Mouse (Mus musculus) forebrain, embryonic 10.5 days (tissue): ENCODE measurements around the gene Hfe2. TPM values are rescaled to one million over a fixed set of nuclear protein-coding genes. Genes with fewer than 3 reads are reported as not detected.
A peak's percentile ranks its signal among the peaks of the same experiment; 100 is the strongest.

ENCODE experiments used
- DNase-seq: peaks from one replicate; pipeline ENCODE4 v3.0.0-alpha.2; 2017; ENCODE audit warnings: low spot score; ENCODE audit errors: extremely low spot score
- H3K27ac ChIP-seq: fragments of 300-500 bp; sonication (generic); 2 replicates; pipeline ENCODE4 v1.5.1; 2016; ENCODE audit warnings: mild to moderate bottlenecking
- H3K27me3 ChIP-seq: fragments of 300-500 bp; sonication (generic); 2 replicates; pipeline ENCODE4 v1.6.1; 2016; ENCODE audit warnings: mild to moderate bottlenecking; ENCODE audit not compliant: poor library complexity, severe bottlenecking
- H3K36me3 ChIP-seq: fragments of 300-500 bp; sonication (generic); replicated peaks from 2 replicates; pipeline ENCODE4 v1.6.1; 2016; ENCODE audit warnings: mild to moderate bottlenecking, moderate library complexity
- H3K4me1 ChIP-seq: fragments of 300-500 bp; sonication (generic); 2 replicates; pipeline ENCODE4 v1.6.1; 2016
- H3K4me3 ChIP-seq: fragments of 300-500 bp; sonication (generic); 2 replicates; pipeline ENCODE4 v1.5.1; 2016; ENCODE audit warnings: mild to moderate bottlenecking, moderate library complexity
- H3K9me3 ChIP-seq: fragments of 300-500 bp; sonication (generic); 2 replicates; pipeline ENCODE4 v1.6.1; 2016; ENCODE audit warnings: mild to moderate bottlenecking, moderate library complexity
- WGBS: fragments of 180-500 bp; shearing (Covaris S2); methylation state at CpG from one replicate; pipeline ENCODE4 v1.1.7; 2016; 5-methylcytosine and 5-hydroxymethylcytosine counted together
- polyA plus RNA-seq: library from polyadenylated mRNA; unstranded; fragments of >200 nt; fragmentation: Nextera tagmentation; extraction: Ambion mirVana; gene quantifications from 2 replicates; pipeline ENCODE4 v1.2.1, GENCODE M21; 2016

Gene Hfe2
- polyA plus RNA-seq, 1 experiment from 2014 or later: 1.8 TPM

DNA sequence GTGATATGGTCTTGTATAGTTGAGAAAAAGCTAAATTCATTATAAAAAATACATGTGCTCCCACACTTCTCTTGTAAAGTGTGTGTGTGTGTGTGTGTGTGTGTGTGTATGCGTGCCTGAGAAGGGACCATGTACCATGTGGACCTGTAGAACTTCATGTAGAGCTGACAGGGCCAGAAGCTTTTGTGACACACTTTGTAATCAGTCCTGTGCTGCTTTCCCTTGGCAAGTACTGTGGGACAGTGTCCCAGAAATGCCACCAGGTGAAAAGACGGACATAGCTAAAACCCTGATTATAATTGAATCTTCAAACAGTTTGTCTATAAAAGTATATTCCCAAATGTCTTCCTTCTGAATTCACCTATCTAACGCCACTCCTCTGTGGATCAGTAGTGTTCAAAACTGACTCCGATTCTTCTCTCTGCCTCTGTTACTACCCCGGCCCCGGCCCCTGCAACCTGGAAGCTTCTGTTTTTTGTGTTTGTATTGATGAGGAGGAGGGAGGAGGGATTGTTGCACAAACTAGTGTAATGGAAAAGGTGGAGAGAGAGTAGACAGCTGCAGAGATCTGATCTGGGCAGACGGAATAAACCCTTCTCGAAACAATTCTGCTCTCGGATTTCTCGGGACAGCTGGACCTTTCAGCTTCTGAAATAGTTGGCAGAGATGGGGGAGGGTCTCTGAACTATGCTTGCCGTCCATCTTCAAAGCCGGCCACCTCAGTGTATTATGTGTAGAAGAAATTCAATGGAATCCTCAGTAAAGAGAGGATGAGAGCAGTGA is 753 bp upstream of the Hfe2 start:
- Histone ChIP-seq H3K4me1 (peaks cover 25% of the 10 kb centered on the region), H3K36me3 (no peaks in the 10 kb centered on the region), H3K27me3 (peaks cover 47% of the 10 kb centered on the region), H3K9me3 (no peaks in the 10 kb centered on the region), H3K4me3 (no peak overlapping the region), H3K27ac (no peak overlapping the region)
- no peak for DNase-seq
- 81% methylated on average over 12 of the region's 12 CpGs for WGBS

- WGBS: 72% methylated on average over 11 of the region's 11 CpGs
- Histone ChIP-seq H3K4me1 (peaks cover 21% of the 10 kb centered on the region), H3K27me3 (peaks cover 62% of the 10 kb centered on the region), H3K9me3 (no peaks in the 10 kb centered on the region), H3K4me3 (peak overlapping the region; percentile 64; the same call in 1 of the 2 replicates), H3K36me3 (no peaks in the 10 kb centered on the region), H3K27ac (no peak overlapping the region)
- DNase-seq: no peak
Observed at GRCm38 (mm10) chr3:96526013-96526762, 1.2 kb downstream of the Hfe2 start.

DNA sequence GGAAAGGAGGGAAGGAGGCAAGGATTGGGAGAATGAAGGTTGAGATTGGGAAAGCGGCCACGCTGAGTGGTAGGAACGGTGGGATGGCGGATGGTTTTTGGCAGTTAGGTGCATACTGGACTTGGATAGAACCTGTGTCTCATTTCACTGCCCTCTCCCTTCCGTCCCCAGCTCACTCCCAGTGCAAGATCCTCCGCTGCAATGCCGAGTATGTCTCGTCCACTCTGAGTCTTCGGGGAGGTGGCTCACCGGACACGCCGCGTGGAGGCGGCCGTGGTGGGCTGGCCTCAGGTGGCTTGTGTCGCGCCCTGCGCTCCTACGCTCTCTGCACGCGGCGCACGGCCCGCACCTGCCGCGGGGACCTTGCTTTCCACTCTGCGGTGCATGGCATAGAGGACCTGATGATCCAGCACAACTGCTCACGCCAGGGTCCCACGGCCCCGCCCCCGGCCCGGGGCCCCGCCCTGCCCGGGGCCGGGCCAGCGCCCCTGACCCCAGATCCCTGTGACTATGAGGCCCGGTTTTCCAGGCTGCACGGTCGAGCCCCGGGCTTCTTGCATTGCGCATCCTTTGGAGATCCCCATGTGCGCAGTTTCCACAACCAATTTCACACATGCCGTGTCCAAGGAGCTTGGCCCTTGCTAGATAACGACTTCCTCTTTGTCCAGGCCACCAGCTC is 2.0 kb downstream of the Hfe2 start:
- H3K9me3 ChIP-seq: no peaks in the 10 kb centered on the region
- 5% methylated on average over 44 of the region's 44 CpGs for WGBS
- peak overlapping the region; percentile 64 for H3K4me3 ChIP-seq
- H3K27me3 ChIP-seq: peaks cover 62% of the 10 kb centered on the region
- peak; percentile 44 for DNase-seq
- H3K4me1 ChIP-seq: peaks cover 21% of the 10 kb centered on the region
- peak overlapping the region; percentile 72 for H3K27ac ChIP-seq
- H3K36me3 ChIP-seq: no peaks in the 10 kb centered on the region

GRCm38 (mm10) chr3:96528506-96528905 is 3.5 kb downstream of the Hfe2 start:
- H3K36me3 ChIP-seq: no peaks in the 10 kb centered on the region
- no peaks in the 10 kb centered on the region for H3K9me3 ChIP-seq
- H3K27ac ChIP-seq: 0 out of 2 replicates have a peak overlapping the region, but pooled peaks have one; percentile 21
- peaks cover 21% of the 10 kb centered on the region for H3K4me1 ChIP-seq
- no peak for DNase-seq
- H3K4me3 ChIP-seq: peak overlapping the region; percentile 64
- WGBS: 50% methylated on average over 9 of the region's 9 CpGs
- peaks cover 62% of the 10 kb centered on the region for H3K27me3 ChIP-seq

DNA sequence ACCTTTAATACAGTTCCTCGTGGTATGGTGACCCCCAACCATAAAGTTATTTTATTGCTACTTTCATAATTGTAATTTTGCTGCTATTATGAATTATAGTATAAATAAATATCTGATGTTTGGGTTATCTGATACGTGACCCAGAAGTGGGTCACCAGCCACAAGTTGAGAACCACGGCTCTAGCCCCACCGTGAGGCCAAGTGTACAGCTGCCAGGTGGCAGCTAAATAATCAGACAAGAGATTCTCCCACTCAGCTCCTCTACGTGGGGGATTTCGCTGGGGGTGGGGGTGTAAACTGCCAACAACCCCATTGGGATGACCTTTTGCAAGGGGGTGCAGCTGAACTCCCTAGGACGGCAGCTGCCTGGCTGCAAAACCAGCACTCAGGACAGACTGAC is 7.1 kb downstream of the Hfe2 start:
- H3K27me3 ChIP-seq: peaks cover 36% of the 10 kb centered on the region
- H3K27ac ChIP-seq: no peak overlapping the region
- DNase-seq: no peak
- WGBS: 66% methylated on average over 7 of the region's 7 CpGs
- H3K9me3 ChIP-seq: no peaks in the 10 kb centered on the region
- H3K4me3 ChIP-seq: no peak overlapping the region
- H3K36me3 ChIP-seq: no peaks in the 10 kb centered on the region
- peaks cover 15% of the 10 kb centered on the region for H3K4me1 ChIP-seq

DNA sequence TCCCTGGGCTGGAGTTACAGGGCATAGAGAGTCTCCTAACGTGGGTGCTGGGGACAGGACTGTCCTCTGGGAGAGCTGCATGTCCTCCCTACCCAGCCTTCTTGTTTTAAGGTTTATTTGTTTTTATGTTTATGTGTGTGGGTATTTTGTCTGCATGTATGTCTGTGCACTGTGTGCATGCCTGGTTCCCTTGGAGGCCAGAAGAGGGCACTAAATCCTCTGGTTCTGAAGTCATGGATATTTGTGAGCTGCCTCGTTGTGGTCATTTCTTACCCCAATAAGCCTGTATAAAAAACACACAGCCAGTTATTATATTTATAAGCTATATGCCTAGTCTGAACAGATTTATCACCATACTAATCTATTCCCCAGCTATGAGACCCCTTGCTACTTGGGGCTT is 9.3 kb downstream of the Hfe2 start:
- 57% methylated on average over 2 of the region's 2 CpGs for WGBS
- no peak for DNase-seq

DNA sequence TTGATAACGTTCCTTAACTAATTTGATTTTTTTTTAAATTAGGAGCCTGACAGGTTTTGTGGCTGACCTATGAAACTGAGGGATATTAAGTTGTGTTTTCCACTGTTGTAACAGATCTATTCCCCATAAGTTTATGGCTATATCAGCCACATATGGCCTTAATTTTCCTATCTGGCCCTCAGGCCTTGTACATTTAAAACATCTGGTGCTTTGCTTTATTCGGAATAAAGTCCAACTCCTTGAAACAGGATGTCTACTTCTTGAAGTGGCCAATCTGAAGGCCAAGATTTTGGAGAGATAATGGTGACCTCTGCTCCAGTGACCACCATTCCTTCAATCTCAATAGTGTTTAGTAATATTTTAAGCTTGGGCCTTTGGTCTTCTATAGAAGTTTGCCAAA is 14.3 kb downstream of the Hfe2 start:
- Histone ChIP-seq H3K4me1 (peaks cover 21% of the 10 kb centered on the region), H3K4me3 (no peak overlapping the region), H3K36me3 (no peaks in the 10 kb centered on the region), H3K9me3 (no peaks in the 10 kb centered on the region), H3K27ac (no peak overlapping the region), H3K27me3 (peaks cover 20% of the 10 kb centered on the region)
- WGBS: 62% methylated on average over 2 of the region's 2 CpGs
- no peak for DNase-seq

More for the DNA sequence above, 9.3 kb downstream of the Hfe2 start:
- peaks cover 14% of the 10 kb centered on the region for H3K27me3 ChIP-seq
- H3K4me1 ChIP-seq: peaks cover 4% of the 10 kb centered on the region; the same call in 1 of the 2 replicates
- no peaks in the 10 kb centered on the region for H3K36me3 ChIP-seq
- no peak overlapping the region for H3K27ac ChIP-seq
- no peak overlapping the region for H3K4me3 ChIP-seq
- H3K9me3 ChIP-seq: no peaks in the 10 kb centered on the region

DNA sequence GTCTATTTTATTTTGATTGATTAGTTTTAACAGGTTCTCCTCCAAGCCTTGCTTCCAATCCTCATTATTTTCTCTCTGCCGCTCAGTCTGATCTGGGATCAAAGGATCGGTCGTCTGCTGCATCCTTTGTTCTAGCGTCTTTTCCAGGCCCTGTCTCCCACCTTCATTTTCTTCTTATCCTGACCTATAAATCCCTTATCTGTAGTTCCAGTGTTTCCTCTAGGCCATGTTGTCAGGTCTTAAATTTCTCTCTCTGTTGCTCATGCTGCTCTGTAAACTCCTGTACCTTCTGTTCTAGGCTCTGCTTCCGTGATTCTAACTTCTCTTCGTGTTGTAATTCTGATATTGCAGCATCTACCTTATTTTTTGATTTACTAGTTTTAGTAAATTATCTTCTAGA is 15.8 kb downstream of the Hfe2 start:
- Histone ChIP-seq H3K4me3 (no peak overlapping the region), H3K36me3 (no peaks in the 10 kb centered on the region), H3K4me1 (peaks cover 21% of the 10 kb centered on the region), H3K9me3 (no peaks in the 10 kb centered on the region), H3K27me3 (peaks cover 20% of the 10 kb centered on the region), H3K27ac (no peak overlapping the region)
- 30% methylated on average over 6 of the region's 6 CpGs for WGBS
- DNase-seq: no peak

DNA sequence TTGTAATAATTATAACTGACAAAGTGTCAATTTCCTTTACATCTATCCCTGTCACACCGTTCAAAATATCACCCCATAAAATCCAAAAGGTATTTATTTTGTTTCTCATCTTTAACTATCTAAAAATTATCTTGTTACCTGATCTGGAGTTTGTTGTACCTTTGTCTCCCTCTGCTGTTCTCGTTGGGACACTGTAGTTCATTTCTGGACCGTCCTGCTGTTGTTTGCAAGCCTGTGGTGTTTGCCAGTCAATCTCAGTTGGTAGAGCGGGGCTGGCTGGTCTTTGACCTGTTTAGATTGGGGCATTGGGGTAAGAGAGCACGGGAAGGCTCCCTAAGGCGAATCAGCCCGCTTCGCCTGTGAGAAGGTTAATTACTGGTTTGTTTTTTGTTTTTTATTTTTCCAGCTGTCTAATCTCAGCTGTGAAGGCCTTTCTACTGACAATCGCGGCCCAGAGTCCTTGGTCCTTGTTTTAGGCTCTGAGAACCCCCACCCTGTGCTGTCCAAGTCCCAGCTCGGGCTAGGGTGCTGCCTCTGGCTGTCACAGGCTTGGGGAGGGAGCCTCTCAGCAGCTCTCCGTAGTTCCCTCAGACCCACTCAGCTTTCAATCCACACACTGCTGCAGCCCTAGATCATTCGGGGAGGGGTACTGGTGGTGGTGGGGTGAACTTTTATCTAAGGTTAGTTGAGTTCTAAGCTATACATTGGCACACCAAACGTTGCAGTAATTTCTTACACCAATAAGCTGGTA is 16.5 kb downstream of the Hfe2 start:
- WGBS: 16% methylated on average over 14 of the region's 14 CpGs

GRCm38 (mm10) chr3:96542554-96542953 is 17.6 kb downstream of the Hfe2 start:
- Histone ChIP-seq H3K4me1 (peaks cover 26% of the 10 kb centered on the region), H3K27me3 (peaks cover 26% of the 10 kb centered on the region), H3K9me3 (no peaks in the 10 kb centered on the region), H3K4me3 (no peak overlapping the region), H3K36me3 (no peaks in the 10 kb centered on the region), H3K27ac (no peak overlapping the region)
- 78% methylated on average over 8 of the region's 8 CpGs for WGBS
- DNase-seq: no peak

More for the DNA sequence above, 16.5 kb downstream of the Hfe2 start:
- H3K36me3 ChIP-seq: no peaks in the 10 kb centered on the region
- H3K4me3 ChIP-seq: no peak overlapping the region; the same call in 1 of the 2 replicates
- 0 out of 2 replicates have a peak overlapping the region, but pooled peaks have one; percentile 44 for H3K27ac ChIP-seq
- DNase-seq: peak; percentile 30
- no peaks in the 10 kb centered on the region for H3K9me3 ChIP-seq
- peaks cover 26% of the 10 kb centered on the region for H3K27me3 ChIP-seq
- peaks cover 21% of the 10 kb centered on the region for H3K4me1 ChIP-seq

DNA sequence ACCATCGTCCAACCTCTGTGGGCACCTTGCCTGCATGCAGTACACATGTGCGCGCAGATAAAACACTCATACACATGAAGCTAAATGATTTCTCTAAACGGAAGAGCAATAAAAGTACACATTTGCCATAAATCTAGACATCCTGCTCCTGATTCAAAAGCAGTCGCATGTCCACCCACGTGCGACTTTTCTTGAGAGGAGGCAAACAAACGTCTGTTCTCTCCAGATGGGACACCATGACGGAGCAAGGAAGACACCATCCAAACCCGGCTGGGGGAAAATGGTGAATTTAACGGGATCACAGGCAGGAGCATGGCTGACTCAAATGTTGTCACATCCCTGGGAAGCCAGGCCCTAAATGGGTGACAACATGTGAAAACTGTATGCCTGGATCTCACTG is 18.4 kb downstream of the Hfe2 start:
- WGBS: 87% methylated on average over 11 of the region's 11 CpGs
- Histone ChIP-seq H3K4me1 (peaks cover 29% of the 10 kb centered on the region), H3K27me3 (peaks cover 33% of the 10 kb centered on the region), H3K9me3 (no peaks in the 10 kb centered on the region), H3K27ac (no peak overlapping the region), H3K4me3 (no peak overlapping the region), H3K36me3 (no peaks in the 10 kb centered on the region)
- no peak for DNase-seq

DNA sequence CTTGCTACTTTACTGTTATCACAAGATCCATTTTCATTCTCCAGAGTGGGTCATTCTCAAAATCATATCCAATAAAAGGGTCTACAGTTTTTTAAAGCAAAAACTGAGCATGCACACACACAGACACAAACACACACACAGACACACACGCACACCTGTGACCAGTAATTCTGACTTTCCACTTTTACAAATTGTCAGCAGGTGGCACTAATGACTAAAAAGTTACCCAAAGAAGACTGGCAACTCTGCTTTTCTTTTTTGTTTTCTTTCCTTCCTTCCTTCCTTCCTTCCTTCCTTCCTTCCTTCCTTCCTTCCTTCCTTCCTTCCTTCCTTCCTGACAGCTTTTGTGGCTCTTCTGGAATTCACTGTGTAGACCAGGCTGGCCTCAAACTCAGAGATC is 20.6 kb downstream of the Hfe2 start:
- no peaks in the 10 kb centered on the region for H3K36me3 ChIP-seq
- DNase-seq: no peak
- peaks cover 35% of the 10 kb centered on the region for H3K27me3 ChIP-seq
- 52% methylated on average over 1 of the region's 1 CpGs for WGBS
- no peak overlapping the region for H3K27ac ChIP-seq
- no peaks in the 10 kb centered on the region for H3K9me3 ChIP-seq
- no peak overlapping the region for H3K4me3 ChIP-seq
- peaks cover 19% of the 10 kb centered on the region for H3K4me1 ChIP-seq
